Mouse (Mus musculus) kidney, embryonic 14.5 days (tissue): ENCODE results near the gene Endou. TPM values are rescaled to one million over a fixed set of nuclear protein-coding genes. Genes with fewer than 3 reads are reported as not detected.

Source experiments
- ATAC-seq: fragments of 200-750 bp; cut with Nextera tagmentation; 2 replicates; pipeline ENCODE4 v1.8.0; 2017; ENCODE audit warnings: moderate number of reproducible peaks, mild to moderate bottlenecking, moderate TSS enrichment, moderate library complexity; ENCODE audit not compliant: low FRiP score, low TSS enrichment
- H3K27ac ChIP-seq: fragments of 300-500 bp; sonication (generic); 2 replicates; pipeline ENCODE4 v1.5.1; 2014; ENCODE audit warnings: low read depth, mild to moderate bottlenecking, low read length, moderate library complexity, mixed read lengths
- H3K27me3 ChIP-seq: fragments of 300-500 bp; sonication (generic); 2 replicates; pipeline ENCODE4 v1.6.1; 2014; ENCODE audit warnings: mild to moderate bottlenecking, low read length; ENCODE audit not compliant: control insufficient read depth, insufficient read depth
- H3K36me3 ChIP-seq: fragments of 300-500 bp; sonication (generic); 2 replicates; pipeline ENCODE4 v1.6.1; 2014; ENCODE audit warnings: low read length, mixed read lengths; ENCODE audit not compliant: control insufficient read depth, insufficient read depth
- H3K4me1 ChIP-seq: fragments of 300-500 bp; sonication (generic); 2 replicates; pipeline ENCODE4 v1.6.1; 2014; ENCODE audit warnings: low read length, mixed read lengths; ENCODE audit not compliant: control insufficient read depth, insufficient read depth
- H3K4me2 ChIP-seq: fragments of 300-500 bp; sonication (generic); replicated peaks from 2 replicates; pipeline ENCODE4 v1.6.1; 2014; ENCODE audit warnings: low read depth, mild to moderate bottlenecking, low read length
- H3K4me3 ChIP-seq: fragments of 300-500 bp; sonication (generic); 2 replicates; pipeline ENCODE4 v1.5.1; 2014; ENCODE audit warnings: mild to moderate bottlenecking, low read length
- H3K9ac ChIP-seq: fragments of 300-500 bp; sonication (generic); 2 replicates; pipeline ENCODE4 v1.6.1; 2014; ENCODE audit warnings: low read depth, mild to moderate bottlenecking, low read length, moderate library complexity
- H3K9me3 ChIP-seq: fragments of 300-500 bp; sonication (generic); 2 replicates; pipeline ENCODE4 v1.6.1; 2016; ENCODE audit warnings: low read length; ENCODE audit not compliant: control insufficient read depth
- WGBS: fragments of 180-500 bp; shearing (Covaris S2); extraction: QIAGEN DNeasy Blood & Tissue Kit; methylation state at CpG from one replicate; pipeline ENCODE4 v1.1.7; 2014; 5-methylcytosine and 5-hydroxymethylcytosine counted together
- polyA plus RNA-seq: library from polyadenylated mRNA; unstranded; fragments of >200 nt; fragmentation: Nextera tagmentation; extraction: Ambion mirVana; gene quantifications from 2 replicates; pipeline ENCODE4 v1.2.1, GENCODE M21; 2014

Endou gene
- polyA plus RNA-seq, 1 experiment from 2014 or later: 0.20 TPM

- Histone ChIP-seq H3K4me2 (no peak overlapping the region), H3K4me3 (no peak overlapping the region), H3K4me1 (peaks cover 23% of the 10 kb centered on the region), H3K36me3 (peaks cover 20% of the 10 kb centered on the region; the same call in 1 of the 2 replicates), H3K27ac (no peak overlapping the region), H3K9me3 (no peaks in the 10 kb centered on the region), H3K9ac (no peak overlapping the region), H3K27me3 (no peaks in the 10 kb centered on the region; the same call in 1 of the 2 replicates)
- no peak for ATAC-seq
- 50% methylated on average over 13 of the region's 13 CpGs for WGBS
These were observed 30.3 kb upstream of the Endou start for GRCm38 (mm10) chr15:97761438-97761837.

GRCm38 (mm10) chr15:97760952-97761351, 29.8 kb upstream of the Endou start:
- Histone ChIP-seq H3K4me1 (peaks cover 20% of the 10 kb centered on the region), H3K4me2 (no peak overlapping the region)
- no peak for ATAC-seq

GRCm38 (mm10) chr15:97760006-97760405, 28.9 kb upstream of the Endou start:
- Histone ChIP-seq H3K9ac (no peak overlapping the region), H3K4me3 (no peak overlapping the region), H3K9me3 (no peaks in the 10 kb centered on the region), H3K27ac (no peak overlapping the region), H3K4me1 (peaks cover 18% of the 10 kb centered on the region), H3K4me2 (no peak overlapping the region), H3K27me3 (no peaks in the 10 kb centered on the region; the same call in 1 of the 2 replicates), H3K36me3 (peaks cover 20% of the 10 kb centered on the region; the same call in 1 of the 2 replicates)
- ATAC-seq: no peak
- 91% methylated on average over 9 of the region's 9 CpGs for WGBS

More at GRCm38 (mm10) chr15:97760952-97761351, 29.8 kb upstream of the Endou start:
- WGBS: 57% methylated on average over 5 of the region's 5 CpGs
- Histone ChIP-seq H3K36me3 (peaks cover 20% of the 10 kb centered on the region; the same call in 1 of the 2 replicates), H3K9me3 (no peaks in the 10 kb centered on the region), H3K9ac (no peak overlapping the region), H3K4me3 (no peak overlapping the region), H3K27ac (no peak overlapping the region), H3K27me3 (no peaks in the 10 kb centered on the region; the same call in 1 of the 2 replicates)

- no peak overlapping the region for H3K27ac ChIP-seq
- no peak overlapping the region for H3K9ac ChIP-seq
- ATAC-seq: no peak
These were observed 24.2 kb upstream of the Endou start for GRCm38 (mm10) chr15:97755361-97755760.

GRCm38 (mm10) chr15:97754476-97754875, 23.3 kb upstream of the Endou start:
- ATAC-seq: no peak
- Histone ChIP-seq H3K4me2 (no peak overlapping the region), H3K9ac (no peak overlapping the region), H3K4me3 (no peak overlapping the region), H3K27ac (no peak overlapping the region), H3K9me3 (no peaks in the 10 kb centered on the region), H3K4me1 (peaks cover 20% of the 10 kb centered on the region), H3K27me3 (no peaks in the 10 kb centered on the region), H3K36me3 (peaks cover 23% of the 10 kb centered on the region)
- WGBS: 56% methylated on average over 6 of the region's 6 CpGs

More at GRCm38 (mm10) chr15:97755361-97755760, 24.2 kb upstream of the Endou start:
- no peaks in the 10 kb centered on the region for H3K27me3 ChIP-seq
- WGBS: 49% methylated on average over 8 of the region's 8 CpGs
- H3K9me3 ChIP-seq: no peaks in the 10 kb centered on the region
- peaks cover 15% of the 10 kb centered on the region for H3K4me1 ChIP-seq
- no peak overlapping the region for H3K4me2 ChIP-seq
- peaks cover 24% of the 10 kb centered on the region for H3K36me3 ChIP-seq
- no peak overlapping the region for H3K4me3 ChIP-seq

- H3K4me1 ChIP-seq: peaks cover 20% of the 10 kb centered on the region
These were observed 21.4 kb upstream of the Endou start for GRCm38 (mm10) chr15:97752491-97752890.

GRCm38 (mm10) chr15:97751676-97752075, 20.5 kb upstream of the Endou start:
- H3K4me2 ChIP-seq: no peak overlapping the region
- no peak overlapping the region for H3K9ac ChIP-seq
- no peak overlapping the region for H3K27ac ChIP-seq
- no peak overlapping the region for H3K4me3 ChIP-seq
- H3K36me3 ChIP-seq: peaks cover 16% of the 10 kb centered on the region
- no peak for ATAC-seq
- H3K4me1 ChIP-seq: peaks cover 20% of the 10 kb centered on the region
- whole genome bisulfite sequencing: 82% methylated on average over 2 of the region's 2 CpGs
- H3K27me3 ChIP-seq: no peaks in the 10 kb centered on the region
- no peaks in the 10 kb centered on the region for H3K9me3 ChIP-seq

More at GRCm38 (mm10) chr15:97752491-97752890, 21.4 kb upstream of the Endou start:
- H3K27me3 ChIP-seq: no peaks in the 10 kb centered on the region
- H3K9me3 ChIP-seq: no peaks in the 10 kb centered on the region
- H3K9ac ChIP-seq: no peak overlapping the region
- no peak overlapping the region for H3K4me3 ChIP-seq
- no peak overlapping the region for H3K4me2 ChIP-seq
- H3K36me3 ChIP-seq: peaks cover 15% of the 10 kb centered on the region
- no peak overlapping the region for H3K27ac ChIP-seq
- 89% methylated on average over 5 of the region's 5 CpGs for WGBS
- no peak for ATAC-seq

- Histone ChIP-seq H3K27me3 (no peaks in the 10 kb centered on the region), H3K36me3 (peaks cover 16% of the 10 kb centered on the region), H3K9ac (no peak overlapping the region), H3K4me1 (peaks cover 20% of the 10 kb centered on the region), H3K4me2 (no peak overlapping the region; the same call in 1 of the 2 replicates), H3K27ac (no peak overlapping the region), H3K4me3 (no peak overlapping the region), H3K9me3 (no peaks in the 10 kb centered on the region)
- peak; percentile 61 for ATAC-seq
- WGBS: 36% methylated on average over 12 of the region's 12 CpGs
These were observed 19.6 kb upstream of the Endou start for GRCm38 (mm10) chr15:97750697-97751096.

GRCm38 (mm10) chr15:97749841-97750240, 18.7 kb upstream of the Endou start:
- Histone ChIP-seq H3K4me2 (no peak overlapping the region), H3K9ac (no peak overlapping the region), H3K9me3 (no peaks in the 10 kb centered on the region), H3K4me3 (no peak overlapping the region), H3K36me3 (peaks cover 16% of the 10 kb centered on the region), H3K27me3 (no peaks in the 10 kb centered on the region), H3K27ac (no peak overlapping the region), H3K4me1 (peaks cover 15% of the 10 kb centered on the region)
- no peak for ATAC-seq
- WGBS: 83% methylated on average over 13 of the region's 13 CpGs
